Mouse (Mus musculus): ENCODE measurements around the gene Psma6.

DNA sequence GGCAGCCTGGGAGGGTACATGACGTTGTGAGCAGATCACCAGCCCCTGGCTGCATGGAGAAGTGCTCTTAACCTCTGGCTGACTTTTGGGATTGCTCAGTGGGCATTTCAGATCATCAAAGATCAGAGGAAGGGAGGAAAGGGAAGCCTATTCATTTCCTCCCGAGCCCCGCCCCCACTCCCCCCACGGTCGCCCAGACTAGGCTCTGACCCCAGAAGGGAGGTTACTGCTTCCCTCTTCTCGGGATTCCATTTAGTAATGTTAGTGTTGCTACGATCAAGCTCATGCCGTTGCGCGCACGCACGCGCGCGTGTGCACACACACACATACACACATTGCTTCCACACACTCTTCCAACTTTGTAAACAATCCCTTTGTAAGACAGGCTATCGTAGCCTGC lies 66.4 kb downstream of the Psma6 start:
- no peak for TF ChIP-seq CTCF (IDR thresholded peaks at IDR 0.05; ENCODE audit: low read depth)
- TF ChIP-seq EP300 (IDR thresholded peaks at IDR 0.05; ENCODE audit: low read depth), result no peak

Measured in liver, postnatal 0 days (tissue).